Mouse (Mus musculus) ES-E14 (cell line): ENCODE results near the gene Ccdc191.

ENCODE experiments used
- CHD2 ChIP-seq: IDR thresholded peaks from 2 replicates; pipeline ENCODE4 v1.6.1; 2014; ENCODE audit warnings: mild to moderate bottlenecking, low read depth, low read length, inconsistent platforms
- HCFC1 ChIP-seq: IDR thresholded peaks from 2 replicates; pipeline ENCODE4 v1.6.1; 2012; ENCODE audit warnings: low read length, inconsistent platforms, borderline replicate concordance; ENCODE audit not compliant: insufficient read depth
- MAFK ChIP-seq: IDR thresholded peaks from 2 replicates; pipeline ENCODE4 v1.6.1; 2014; ENCODE audit warnings: mild to moderate bottlenecking, low read depth, low read length, inconsistent platforms; ENCODE audit not compliant: insufficient read depth
- ZC3H11A ChIP-seq: IDR thresholded peaks from 2 replicates; pipeline ENCODE4 v1.6.1; 2012; ENCODE audit warnings: low read depth, mild to moderate bottlenecking, inconsistent platforms, low read length, borderline replicate concordance
- ZNF384 ChIP-seq: IDR thresholded peaks from 2 replicates; pipeline ENCODE4 v1.6.1; 2012; ENCODE audit warnings: low read depth, low read length, inconsistent platforms

DNA sequence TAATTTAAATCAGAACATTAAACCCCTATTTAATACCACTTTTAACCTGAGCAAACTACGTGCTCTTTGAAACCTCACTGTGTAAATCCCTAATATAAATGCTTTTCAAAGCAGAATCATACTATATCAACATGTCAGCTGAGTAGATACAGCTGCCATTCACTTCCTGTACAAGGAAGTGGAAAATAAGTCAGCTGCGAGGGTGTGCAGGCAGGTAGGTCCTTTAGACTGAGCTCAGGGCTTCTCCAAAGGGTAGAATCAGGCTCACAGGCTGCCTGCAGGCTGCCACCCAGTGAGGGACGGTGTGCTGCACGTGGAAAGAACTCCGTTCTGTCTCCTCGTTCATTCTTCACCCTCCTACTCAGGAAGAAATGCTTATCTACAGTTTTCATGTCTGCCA lies 65.3 kb downstream of the Ccdc191 start:
- TF ChIP-seq HCFC1 (no peak), ZC3H11A (no peak), CHD2 (no peak), ZNF384 (no peak), MAFK (no peak)
